ENCODE assay signal across 8 mouse cellular contexts in genomic region chr6:114900194-114900593, GRCm38 (mm10).
DNase-seq lines count a peak whose midpoint lies in the region; ATAC-seq and TF ChIP-seq lines count a peak whose summit lies in the region.
"Had no signal": no experiment of that assay in that cellular context is flagged by ENCODE, and none has a peak within 500 bp of the region (broad histone marks: within the 10 kb centered on the region; RNA-seq: fewer than 3 reads in every experiment).

No protein-coding gene starts in this region.

- no peak overlapping the region for H3K4me3 ChIP-seq in lung, embryonic 14.5 days (ENCODE audit: low read depth, low read length)
- H3K4me3 ChIP-seq in forebrain, embryonic 13.5 days = no peak overlapping the region
- peak overlapping the region; percentile 22 for H3K4me3 ChIP-seq in limb, embryonic 12.5 days (replicated peaks)
- no peak overlapping the region for H3K4me3 ChIP-seq in olfactory bulb, adult 2 months (ENCODE audit: insufficient read depth, low read depth, low read length)
- no peak overlapping the region for H3K4me3 ChIP-seq in thymus, adult 2 months (ENCODE audit: control insufficient read depth, insufficient read depth, low read length)

- H3K9me3 ChIP-seq in lung, embryonic 14.5 days (ENCODE audit: low read depth, low read length) = no peaks in the 10 kb centered on the region
- 0 out of 2 replicates have a peak, but pooled peaks cover 3% of the 10 kb centered on the region for H3K9me3 ChIP-seq in forebrain, embryonic 13.5 days (replicated peaks)
- H3K9me3 ChIP-seq in limb, embryonic 12.5 days = no peaks in the 10 kb centered on the region

- ATAC-seq in lung, embryonic 14.5 days (ENCODE audit: insufficient read depth) = no peak
- peak; percentile 70; the same call in 1 of the 2 replicates for ATAC-seq in forebrain, embryonic 13.5 days
- ATAC-seq in limb, embryonic 12.5 days (ENCODE audit: insufficient number of reproducible peaks, insufficient read depth, low FRiP score, low TSS enrichment, low read depth) = no peak

- H3K27ac ChIP-seq in lung, embryonic 14.5 days (ENCODE audit: low read depth) = peak overlapping the region; percentile 89
- H3K27ac ChIP-seq in forebrain, embryonic 13.5 days = peak overlapping the region; percentile 73
- peak overlapping the region; percentile 91 for H3K27ac ChIP-seq in limb, embryonic 12.5 days
- peak overlapping the region; percentile 1; the same call in 1 of the 2 replicates for H3K27ac ChIP-seq in olfactory bulb, adult 2 months (ENCODE audit: insufficient read depth, low read depth, low read length)
- H3K27ac ChIP-seq in thymus, adult 2 months (ENCODE audit: control insufficient read depth, insufficient read depth, low read length) = no peak overlapping the region

- TF ChIP-seq CTCF in lung, embryonic 14.5 days (IDR thresholded peaks at IDR 0.05; ENCODE audit: low read depth) = no peak
- TF ChIP-seq CTCF in olfactory bulb, adult 2 months (IDR thresholded peaks at IDR 0.05; ENCODE audit: insufficient read depth, low read depth, low read length) = no peak
- TF ChIP-seq CTCF in thymus, adult 2 months (IDR thresholded peaks at IDR 0.05; ENCODE audit: borderline replicate concordance, control insufficient read depth, extremely low read depth, insufficient read depth, low read length, poor library complexity) = no peak

- peaks cover 59% of the 10 kb centered on the region for H3K4me1 ChIP-seq in lung, embryonic 14.5 days (ENCODE audit: insufficient read depth)
- peaks cover 70% of the 10 kb centered on the region for H3K4me1 ChIP-seq in forebrain, embryonic 13.5 days
- H3K4me1 ChIP-seq in limb, embryonic 12.5 days (replicated peaks) = peaks cover 63% of the 10 kb centered on the region
- peaks cover 36% of the 10 kb centered on the region for H3K4me1 ChIP-seq in olfactory bulb, adult 2 months (ENCODE audit: control insufficient read depth, insufficient read depth, low read length)
- H3K4me1 ChIP-seq in thymus, adult 2 months (replicated peaks; ENCODE audit: control insufficient read depth, insufficient read depth, low read length) = peaks cover 49% of the 10 kb centered on the region

- no peak overlapping the region; the same call in 1 of the 2 replicates for H3K9ac ChIP-seq in lung, embryonic 14.5 days
- H3K9ac ChIP-seq in forebrain, embryonic 13.5 days = peak overlapping the region; percentile 46; the same call in 1 of the 2 replicates
- no peak overlapping the region; the same call in 1 of the 2 replicates for H3K9ac ChIP-seq in limb, embryonic 12.5 days (replicated peaks)

- H3K36me3 ChIP-seq in lung, embryonic 14.5 days (ENCODE audit: insufficient read depth) = peaks cover 29% of the 10 kb centered on the region
- H3K36me3 ChIP-seq in forebrain, embryonic 13.5 days (ENCODE audit: poor library complexity, severe bottlenecking) = peaks cover 25% of the 10 kb centered on the region
- peaks cover 40% of the 10 kb centered on the region for H3K36me3 ChIP-seq in limb, embryonic 12.5 days
- H3K36me3 ChIP-seq in thymus, adult 2 months (ENCODE audit: control insufficient read depth, insufficient read depth, low read length) = no peaks in the 10 kb centered on the region

- H3K27me3 ChIP-seq in lung, embryonic 14.5 days (ENCODE audit: insufficient read depth, low read length) = no peaks in the 10 kb centered on the region
- no peaks in the 10 kb centered on the region for H3K27me3 ChIP-seq in forebrain, embryonic 13.5 days
- H3K27me3 ChIP-seq in limb, embryonic 12.5 days = no peaks in the 10 kb centered on the region
- no peaks in the 10 kb centered on the region for H3K27me3 ChIP-seq in thymus, adult 2 months (ENCODE audit: control insufficient read depth, insufficient read depth, low read length)

- peak overlapping the region; percentile 44 for H3K4me2 ChIP-seq in lung, embryonic 14.5 days
- H3K4me2 ChIP-seq in forebrain, embryonic 13.5 days = peak overlapping the region; percentile 43
- H3K4me2 ChIP-seq in limb, embryonic 12.5 days = peak overlapping the region; percentile 42

- no peak for TF ChIP-seq POLR2A in olfactory bulb, adult 2 months (IDR thresholded peaks at IDR 0.05; ENCODE audit: insufficient read depth, low read depth, low read length)
- no peak for TF ChIP-seq POLR2A in thymus, adult 2 months (IDR thresholded peaks at IDR 0.05; ENCODE audit: control insufficient read depth, extremely low read depth, insufficient read depth, low read length, poor library complexity)

- DNase-seq in lung, embryonic 14.5 days = no peak
- DNase-seq in lung, postnatal 10 days = no peak
- DNase-seq in spleen, postnatal 4 days (ENCODE audit: low spot score in 2 of 2) = no peak
- no peak for DNase-seq in thymus, adult 2 months
- DNase-seq: thymus, postnatal 25 days had no signal

- 27% methylated on average over 10 of the region's 10 CpGs for WGBS in lung, embryonic 14.5 days
- 13% methylated on average over 10 of the region's 10 CpGs for WGBS in forebrain, embryonic 13.5 days
- WGBS in limb, embryonic 12.5 days = 14% methylated on average over 10 of the region's 10 CpGs
- 34% methylated on average over 10 of the region's 10 CpGs for WGBS in olfactory bulb, adult 2 months
- 91% methylated on average over 10 of the region's 10 CpGs for WGBS in thymus, adult 2 months
